Mouse (Mus musculus): ENCODE results near the gene Pgbd5. TPM values are rescaled to one million over a fixed set of nuclear protein-coding genes. Genes with fewer than 3 reads are reported as not detected.

The Pgbd5 gene
- polyA plus RNA-seq, 1 experiment, result 0.22 TPM

DNA sequence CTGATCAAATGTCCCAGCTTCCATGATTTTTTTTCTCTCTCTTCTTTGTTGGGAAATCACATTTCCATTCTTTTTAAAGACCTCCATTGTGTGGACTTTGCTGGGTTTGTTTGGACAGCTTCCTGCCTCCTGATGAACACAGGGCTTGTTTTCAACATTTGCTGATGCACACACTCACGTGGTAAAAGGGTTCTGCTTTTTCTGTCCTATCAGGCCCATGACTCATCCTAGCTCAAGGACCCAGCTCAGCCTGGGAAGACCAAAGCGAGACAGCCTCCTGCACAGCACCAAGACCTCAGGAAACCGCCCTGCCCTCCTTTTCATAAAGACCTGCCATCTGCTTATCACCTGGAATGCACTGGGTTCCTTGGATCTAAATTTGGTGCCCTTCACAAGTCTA lies 15.9 kb upstream of the Pgbd5 start:
- Histone ChIP-seq H3K4me1 (replicated peaks; ENCODE audit: control insufficient read depth, insufficient read depth, low read length) (no peaks in the 10 kb centered on the region), H3K36me3 (ENCODE audit: control insufficient read depth, insufficient read depth, low read length) (no peaks in the 10 kb centered on the region), H3K27ac (ENCODE audit: control insufficient read depth, insufficient read depth, low read length) (no peak overlapping the region), H3K4me3 (ENCODE audit: control insufficient read depth, insufficient read depth, low read length) (no peak overlapping the region), H3K27me3 (ENCODE audit: control insufficient read depth, insufficient read depth, low read length) (no peaks in the 10 kb centered on the region)
- WGBS, result 26% methylated on average over 3 of the region's 3 CpGs
- TF ChIP-seq CTCF (IDR thresholded peaks at IDR 0.05; ENCODE audit: borderline replicate concordance, control insufficient read depth, extremely low read depth, insufficient read depth, low read length, poor library complexity) (no peak), POLR2A (IDR thresholded peaks at IDR 0.05; ENCODE audit: control insufficient read depth, extremely low read depth, insufficient read depth, low read length, poor library complexity) (no peak)
- DNase-seq, result no peak

DNA sequence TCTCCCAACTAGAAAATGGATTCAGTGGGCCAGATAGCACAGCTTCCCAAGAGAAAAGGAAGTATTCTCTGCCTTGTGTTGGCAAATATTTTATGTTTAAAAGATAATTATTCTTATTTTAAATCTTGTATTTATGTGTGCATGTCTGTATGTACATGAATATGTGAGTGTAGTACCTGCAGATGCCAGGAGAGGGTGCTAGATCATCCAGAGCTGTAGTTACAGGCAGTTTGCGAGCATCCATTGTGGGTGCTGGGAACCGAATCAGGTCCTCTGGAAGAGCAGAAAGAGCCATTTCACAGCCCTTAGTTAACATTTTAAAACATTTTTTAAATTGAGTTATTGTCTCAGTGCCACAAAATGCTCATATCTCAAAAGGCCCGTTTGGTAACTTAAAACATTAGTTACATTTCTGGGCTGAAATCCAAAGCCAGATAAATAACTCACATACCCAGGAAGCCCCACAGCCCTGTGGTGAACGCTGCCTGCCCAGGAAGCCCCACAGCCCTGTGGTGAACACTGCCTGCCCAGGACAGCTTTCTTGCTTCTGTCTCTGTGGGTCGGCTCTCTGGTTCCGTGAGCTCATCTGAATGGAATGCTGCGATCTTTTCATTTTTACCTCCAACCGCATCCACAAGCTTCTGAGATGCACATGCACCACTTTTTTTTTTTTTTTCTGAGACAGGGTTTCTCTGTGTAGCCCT lies 10.9 kb upstream of the Pgbd5 start:
- H3K27ac ChIP-seq (ENCODE audit: control insufficient read depth, insufficient read depth, low read length), result no peak overlapping the region
- no peaks in the 10 kb centered on the region for H3K27me3 ChIP-seq (ENCODE audit: control insufficient read depth, insufficient read depth, low read length)
- no peak for DNase-seq
- no peak overlapping the region for H3K4me3 ChIP-seq (ENCODE audit: control insufficient read depth, insufficient read depth, low read length)
- H3K36me3 ChIP-seq (ENCODE audit: control insufficient read depth, insufficient read depth, low read length), result no peaks in the 10 kb centered on the region
- WGBS, result 87% methylated on average over 8 of the region's 8 CpGs
- H3K4me1 ChIP-seq (replicated peaks; ENCODE audit: control insufficient read depth, insufficient read depth, low read length), result no peaks in the 10 kb centered on the region
- TF ChIP-seq CTCF (IDR thresholded peaks at IDR 0.05; ENCODE audit: borderline replicate concordance, control insufficient read depth, extremely low read depth, insufficient read depth, low read length, poor library complexity) (no peak), POLR2A (IDR thresholded peaks at IDR 0.05; ENCODE audit: control insufficient read depth, extremely low read depth, insufficient read depth, low read length, poor library complexity) (no peak)

DNA sequence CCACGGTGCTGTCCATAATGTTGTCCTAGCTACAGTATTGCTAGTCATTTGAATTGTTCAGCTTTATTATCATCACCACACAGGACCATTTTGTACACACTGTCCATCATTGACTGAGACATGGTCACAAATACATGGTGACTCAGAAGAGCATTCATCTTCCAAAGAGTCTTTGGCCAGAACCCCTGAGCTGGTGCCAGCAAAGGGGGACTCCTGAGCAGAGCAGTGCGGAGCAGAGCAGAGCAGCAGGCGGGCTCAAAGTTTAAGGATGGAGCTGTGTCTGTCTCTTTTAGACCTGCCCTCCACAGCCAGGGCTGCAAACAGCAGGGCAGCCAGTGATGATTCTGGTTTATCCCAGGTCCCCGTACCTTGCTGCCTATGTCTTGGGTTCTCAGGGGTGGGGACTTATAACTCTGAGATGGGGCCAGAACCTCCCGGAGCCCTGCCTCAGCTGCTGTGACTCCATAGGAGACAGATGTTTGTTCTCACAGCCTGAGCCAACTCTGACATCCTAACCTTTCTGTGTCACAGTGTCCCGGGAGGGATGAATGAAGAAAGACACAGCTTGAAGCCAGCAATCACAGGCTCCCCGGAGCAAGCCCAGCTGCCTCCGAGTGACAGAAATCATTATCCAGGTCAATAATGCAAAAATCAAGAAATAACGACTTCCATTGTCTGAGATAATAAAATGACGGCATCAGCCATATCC lies 9.7 kb upstream of the Pgbd5 start:
- DNase-seq, result no peak
- 89% methylated on average over 10 of the region's 10 CpGs for WGBS

GRCm38 (mm10) chr8:124436741-124437140 lies 2.7 kb downstream of the Pgbd5 start:
- H3K4me1 ChIP-seq (replicated peaks; ENCODE audit: control insufficient read depth, insufficient read depth, low read length), result peaks cover 8% of the 10 kb centered on the region; the same call in 1 of the 2 replicates
- WGBS, result 27% methylated on average over 4 of the region's 4 CpGs
- H3K4me3 ChIP-seq (ENCODE audit: control insufficient read depth, insufficient read depth, low read length), result no peak overlapping the region
- no peak overlapping the region for H3K27ac ChIP-seq (ENCODE audit: control insufficient read depth, insufficient read depth, low read length)
- DNase-seq, result no peak
- peaks cover 11% of the 10 kb centered on the region for H3K27me3 ChIP-seq (ENCODE audit: control insufficient read depth, insufficient read depth, low read length)
- TF ChIP-seq CTCF (IDR thresholded peaks at IDR 0.05; ENCODE audit: borderline replicate concordance, control insufficient read depth, extremely low read depth, insufficient read depth, low read length, poor library complexity), result no peak
- TF ChIP-seq POLR2A (IDR thresholded peaks at IDR 0.05; ENCODE audit: control insufficient read depth, extremely low read depth, insufficient read depth, low read length, poor library complexity), result no peak
- H3K36me3 ChIP-seq (ENCODE audit: control insufficient read depth, insufficient read depth, low read length), result no peaks in the 10 kb centered on the region

More for the DNA sequence above, 9.7 kb upstream of the Pgbd5 start:
- Histone ChIP-seq H3K27me3 (ENCODE audit: control insufficient read depth, insufficient read depth, low read length) (no peaks in the 10 kb centered on the region), H3K36me3 (ENCODE audit: control insufficient read depth, insufficient read depth, low read length) (no peaks in the 10 kb centered on the region), H3K4me3 (ENCODE audit: control insufficient read depth, insufficient read depth, low read length) (no peak overlapping the region), H3K4me1 (replicated peaks; ENCODE audit: control insufficient read depth, insufficient read depth, low read length) (no peaks in the 10 kb centered on the region), H3K27ac (ENCODE audit: control insufficient read depth, insufficient read depth, low read length) (no peak overlapping the region)
- TF ChIP-seq POLR2A (IDR thresholded peaks at IDR 0.05; ENCODE audit: control insufficient read depth, extremely low read depth, insufficient read depth, low read length, poor library complexity), result no peak
- no peak for TF ChIP-seq CTCF (IDR thresholded peaks at IDR 0.05; ENCODE audit: borderline replicate concordance, control insufficient read depth, extremely low read depth, insufficient read depth, low read length, poor library complexity)

GRCm38 (mm10) chr8:124435707-124436243 lies 3.7 kb downstream of the Pgbd5 start:
- DNase-seq, result no peak
- 58% methylated on average over 10 of the region's 10 CpGs for WGBS
- no peak overlapping the region for H3K4me3 ChIP-seq (ENCODE audit: control insufficient read depth, insufficient read depth, low read length)
- no peak overlapping the region for H3K27ac ChIP-seq (ENCODE audit: control insufficient read depth, insufficient read depth, low read length)
- TF ChIP-seq CTCF (IDR thresholded peaks at IDR 0.05; ENCODE audit: borderline replicate concordance, control insufficient read depth, extremely low read depth, insufficient read depth, low read length, poor library complexity), result no peak
- no peak for TF ChIP-seq POLR2A (IDR thresholded peaks at IDR 0.05; ENCODE audit: control insufficient read depth, extremely low read depth, insufficient read depth, low read length, poor library complexity)
- H3K36me3 ChIP-seq (ENCODE audit: control insufficient read depth, insufficient read depth, low read length), result no peaks in the 10 kb centered on the region
- peaks cover 13% of the 10 kb centered on the region for H3K27me3 ChIP-seq (ENCODE audit: control insufficient read depth, insufficient read depth, low read length)
- peaks cover 8% of the 10 kb centered on the region; the same call in 1 of the 2 replicates for H3K4me1 ChIP-seq (replicated peaks; ENCODE audit: control insufficient read depth, insufficient read depth, low read length)

DNA sequence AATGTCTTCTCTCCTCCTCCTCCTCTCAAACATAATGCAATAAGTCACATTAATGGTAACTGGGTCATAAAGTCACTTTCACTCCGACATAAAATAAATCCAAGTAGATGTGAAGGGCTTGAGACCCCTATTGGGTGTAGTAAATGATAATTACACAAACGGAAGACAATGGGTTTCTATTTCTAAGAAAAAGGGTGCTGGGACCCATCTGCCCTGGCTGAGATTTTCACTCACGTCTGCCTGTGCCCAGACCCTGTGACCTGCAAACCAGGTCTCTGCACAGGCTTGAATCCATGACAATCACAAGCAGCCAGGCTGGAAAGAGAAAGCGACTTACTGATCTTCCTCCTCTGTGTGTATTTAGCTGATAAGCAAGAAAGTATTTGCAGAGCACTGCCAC lies 4.3 kb downstream of the Pgbd5 start:
- TF ChIP-seq CTCF (IDR thresholded peaks at IDR 0.05; ENCODE audit: borderline replicate concordance, control insufficient read depth, extremely low read depth, insufficient read depth, low read length, poor library complexity) (no peak), POLR2A (IDR thresholded peaks at IDR 0.05; ENCODE audit: control insufficient read depth, extremely low read depth, insufficient read depth, low read length, poor library complexity) (no peak)
- no peak overlapping the region for H3K27ac ChIP-seq (ENCODE audit: control insufficient read depth, insufficient read depth, low read length)
- peaks cover 8% of the 10 kb centered on the region; the same call in 1 of the 2 replicates for H3K4me1 ChIP-seq (replicated peaks; ENCODE audit: control insufficient read depth, insufficient read depth, low read length)
- H3K4me3 ChIP-seq (ENCODE audit: control insufficient read depth, insufficient read depth, low read length), result no peak overlapping the region
- WGBS, result 68% methylated on average over 4 of the region's 4 CpGs
- H3K36me3 ChIP-seq (ENCODE audit: control insufficient read depth, insufficient read depth, low read length), result no peaks in the 10 kb centered on the region
- DNase-seq, result no peak
- H3K27me3 ChIP-seq (ENCODE audit: control insufficient read depth, insufficient read depth, low read length), result peaks cover 13% of the 10 kb centered on the region

Measured in thymus, adult 2 months (tissue).